Mouse (Mus musculus) G1E (cell line): ENCODE measurements around the gene Katnbl1. TPM values are rescaled to one million over a fixed set of nuclear protein-coding genes. Genes with fewer than 3 reads are reported as not detected.

Source experiments
- ATAC-seq: 2 replicates; pipeline ENCODE4 v1.8.0; 2016; ENCODE audit warnings: mild to moderate bottlenecking; ENCODE audit not compliant: insufficient number of reproducible peaks, poor library complexity, low FRiP score, severe bottlenecking; ENCODE audit errors: extremely low read depth
- DNase-seq: peaks from one replicate; pipeline ENCODE4 v3.0.0; 2012; ENCODE audit warnings: low spot score
- H3K27me3 ChIP-seq: 2 replicates; pipeline ENCODE4 v1.6.1; 2012; ENCODE audit warnings: mild to moderate bottlenecking, low read length, inconsistent platforms; ENCODE audit not compliant: insufficient read depth
- H3K36me3 ChIP-seq: replicated peaks from 2 replicates; pipeline ENCODE3; 2012; ENCODE audit warnings: mild to moderate bottlenecking, inconsistent platforms
- H3K4me1 ChIP-seq: 2 replicates; pipeline ENCODE4 v1.6.1; 2012; ENCODE audit warnings: low read depth, low read length, inconsistent platforms, mixed read lengths; ENCODE audit not compliant: insufficient read depth
- H3K4me3 ChIP-seq: 2 replicates; pipeline ENCODE4 v1.5.1; 2012; ENCODE audit warnings: low read depth, mild to moderate bottlenecking, inconsistent platforms, low read length, moderate library complexity, mixed read lengths
- H3K9me3 ChIP-seq: replicated peaks from 2 replicates; pipeline ENCODE4 v1.6.1; 2012; ENCODE audit warnings: inconsistent platforms
- CTCF ChIP-seq: IDR thresholded peaks from 2 replicates; pipeline ENCODE4 v1.5.1; 2012; ENCODE audit warnings: low read depth, low read length, inconsistent platforms, mixed read lengths
- GATA1 ChIP-seq: IDR thresholded peaks from 2 replicates; pipeline ENCODE4 v1.6.1; 2012; ENCODE audit warnings: borderline replicate concordance, low read length, inconsistent platforms, mixed read lengths
- GATA2 ChIP-seq: IDR thresholded peaks from 2 replicates; pipeline ENCODE4 v1.6.1; 2012; ENCODE audit warnings: low read depth, low read length, inconsistent platforms, borderline replicate concordance
- POLR2AphosphoS5 ChIP-seq: IDR thresholded peaks from 2 replicates; pipeline ENCODE4 v1.6.1; 2012; ENCODE audit warnings: low read depth, low read length, inconsistent platforms; ENCODE audit not compliant: insufficient replicate concordance
- TAL1 ChIP-seq: conservative IDR thresholded peaks from 2 replicates; pipeline ENCODE4 v1.6.1; 2012; ENCODE audit warnings: low read depth, low read length, inconsistent platforms, mixed read lengths
- polyA plus RNA-seq: library from polyadenylated mRNA; stranded (reverse); fragments of >175 nt; gene quantifications from 2 replicates; pipeline ENCODE4 v1.2.3, GENCODE M21; 2012
- total RNA-seq, 2 experiments: library from RNA; stranded (forward) in 1 of 2; stranded (reverse) in 1 of 2; fragments of 200-1000 nt in 1 of 2; fragments of >200 nt in 1 of 2; fragmentation: Nextera tagmentation in 1 of 2; gene quantifications; 2 replicates each; pipeline ENCODE4 v1.2.3; 2014 to 2017

The Katnbl1 gene
- total and polyA plus RNA-seq, 3 experiments: 6.8 to 34.2 (median 28.4) TPM

- TF ChIP-seq GATA2 (no peak), TAL1 (no peak), GATA1 (no peak)
- DNase-seq (no peak), ATAC-seq (no peak)
- Histone ChIP-seq H3K4me1 (peaks cover 30% of the 10 kb centered on the region), H3K4me3 (no peak overlapping the region; the same call in 1 of the 2 replicates), H3K36me3 (peaks cover 13% of the 10 kb centered on the region), H3K27me3 (0 out of 2 replicates have a peak, but pooled peaks cover 2% of the 10 kb centered on the region), H3K9me3 (no peaks in the 10 kb centered on the region)
These were observed 9.1 kb upstream of the Katnbl1 start for GRCm38 (mm10) chr2:112369941-112370340.

- DNase-seq (no peak), ATAC-seq (no peak)
- no peak for TF ChIP-seq POLR2AphosphoS5
- Histone ChIP-seq H3K27me3 (peaks cover 4% of the 10 kb centered on the region), H3K4me1 (peaks cover 23% of the 10 kb centered on the region), H3K36me3 (peaks cover 6% of the 10 kb centered on the region), H3K9me3 (no peaks in the 10 kb centered on the region), H3K4me3 (no peak overlapping the region)
These were observed 5.9 kb upstream of the Katnbl1 start for GRCm38 (mm10) chr2:112373141-112373540.

GRCm38 (mm10) chr2:112374610-112375009 is 4.4 kb upstream of the Katnbl1 start:
- H3K4me3 ChIP-seq: no peak overlapping the region
- H3K4me1 ChIP-seq: peaks cover 20% of the 10 kb centered on the region
- H3K36me3 ChIP-seq: peaks cover 4% of the 10 kb centered on the region
- no peaks in the 10 kb centered on the region for H3K9me3 ChIP-seq
- DNase-seq: no peak
- H3K27me3 ChIP-seq: peaks cover 4% of the 10 kb centered on the region
- ATAC-seq: no peak
- TF ChIP-seq TAL1 (no peak), GATA1 (no peak), CTCF (no peak), POLR2AphosphoS5 (no peak), GATA2 (no peak)

GRCm38 (mm10) chr2:112380131-112380530 is 1.1 kb downstream of the Katnbl1 start:
- Histone ChIP-seq H3K27me3 (peaks cover 2% of the 10 kb centered on the region), H3K36me3 (peaks cover 16% of the 10 kb centered on the region), H3K4me1 (peaks cover 26% of the 10 kb centered on the region), H3K9me3 (no peaks in the 10 kb centered on the region), H3K4me3 (peak overlapping the region; percentile 80)
- TF ChIP-seq GATA1 (no peak), GATA2 (no peak), CTCF (no peak), TAL1 (no peak), POLR2AphosphoS5 (no peak)
- ATAC-seq: no peak
- no peak for DNase-seq

GRCm38 (mm10) chr2:112381219-112381618 is 2.2 kb downstream of the Katnbl1 start:
- ATAC-seq: no peak
- H3K4me3 ChIP-seq: no peak overlapping the region

GRCm38 (mm10) chr2:112390843-112391242 is 11.8 kb downstream of the Katnbl1 start:
- Histone ChIP-seq H3K4me1 (peaks cover 19% of the 10 kb centered on the region), H3K4me3 (no peak overlapping the region), H3K9me3 (no peaks in the 10 kb centered on the region), H3K36me3 (peaks cover 17% of the 10 kb centered on the region), H3K27me3 (no peaks in the 10 kb centered on the region)
- no peak for TF ChIP-seq TAL1
- TF ChIP-seq GATA1: no peak
- TF ChIP-seq CTCF: no peak
- TF ChIP-seq POLR2AphosphoS5: no peak
- no peak for TF ChIP-seq GATA2
- DNase-seq (no peak), ATAC-seq (no peak)

More at GRCm38 (mm10) chr2:112381219-112381618, 2.2 kb downstream of the Katnbl1 start:
- H3K36me3 ChIP-seq: peaks cover 20% of the 10 kb centered on the region
- DNase-seq: no peak
- H3K27me3 ChIP-seq: peaks cover 1% of the 10 kb centered on the region; the same call in 1 of the 2 replicates
- H3K4me1 ChIP-seq: peaks cover 22% of the 10 kb centered on the region
- TF ChIP-seq GATA1: no peak
- TF ChIP-seq TAL1: no peak
- no peak for TF ChIP-seq GATA2
- no peak for TF ChIP-seq POLR2AphosphoS5
- no peak for TF ChIP-seq CTCF
- no peaks in the 10 kb centered on the region for H3K9me3 ChIP-seq

GRCm38 (mm10) chr2:112391346-112392000 is 12.5 kb downstream of the Katnbl1 start:
- Histone ChIP-seq H3K4me3 (no peak overlapping the region), H3K27me3 (no peaks in the 10 kb centered on the region), H3K9me3 (no peaks in the 10 kb centered on the region), H3K4me1 (peaks cover 22% of the 10 kb centered on the region), H3K36me3 (peaks cover 17% of the 10 kb centered on the region)
- ATAC-seq (no peak), DNase-seq (no peak)
- no peak for TF ChIP-seq POLR2AphosphoS5
- no peak for TF ChIP-seq CTCF
- no peak for TF ChIP-seq GATA2
- TF ChIP-seq TAL1: no peak
- TF ChIP-seq GATA1: no peak
